Mouse (Mus musculus): ENCODE data around the gene Frmd8. TPM values are rescaled to one million over a fixed set of nuclear protein-coding genes. Genes with fewer than 3 reads are reported as not detected.
"Not testable (repeated sequence)": the region's sequence is repeated elsewhere in the genome, so short reads cannot be mapped to it uniquely, and the experiment has no call there.

The Frmd8 gene
- total RNA-seq, 2 experiments from 2014 or later = 35.5 to 52.6 TPM

DNA sequence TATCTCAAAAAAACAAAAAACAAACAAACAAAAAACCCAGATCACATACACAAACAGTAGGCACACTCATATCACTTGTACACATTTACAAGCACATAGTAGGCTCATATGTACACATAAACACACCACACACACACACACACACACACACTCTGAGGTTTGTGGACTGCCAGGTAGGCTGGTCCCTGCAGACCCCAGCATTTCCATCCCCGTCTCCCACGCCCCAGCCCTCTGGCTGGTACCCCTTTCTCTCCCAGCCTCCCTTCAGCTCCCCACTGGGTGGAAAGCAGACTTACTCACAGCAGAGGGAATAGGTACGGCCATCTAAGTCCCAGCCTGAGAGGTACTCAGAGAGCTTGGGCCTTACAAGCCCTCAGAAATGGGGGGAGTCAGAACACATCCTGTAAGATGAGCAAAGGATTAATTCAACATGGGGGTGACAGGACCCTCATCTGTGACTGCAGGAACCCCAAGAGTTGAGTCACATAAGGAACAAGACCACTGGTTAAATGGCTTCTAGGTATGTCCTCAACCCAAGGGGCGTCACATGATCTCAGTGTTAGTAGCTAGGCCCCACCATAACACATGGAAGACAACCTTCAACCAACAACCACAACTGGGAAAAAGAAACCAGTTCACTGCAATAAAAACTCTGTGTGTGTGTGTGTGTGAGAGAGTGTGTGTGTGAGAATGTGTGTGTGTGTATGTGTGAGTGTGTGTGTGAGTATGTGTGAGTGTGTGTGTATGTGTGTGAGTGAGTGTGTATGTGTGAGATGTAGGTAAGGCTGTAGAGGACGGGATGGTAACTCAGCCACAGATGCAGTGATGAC is 49.0 kb downstream of the Frmd8 start:
- no peak for DNase-seq

DNA sequence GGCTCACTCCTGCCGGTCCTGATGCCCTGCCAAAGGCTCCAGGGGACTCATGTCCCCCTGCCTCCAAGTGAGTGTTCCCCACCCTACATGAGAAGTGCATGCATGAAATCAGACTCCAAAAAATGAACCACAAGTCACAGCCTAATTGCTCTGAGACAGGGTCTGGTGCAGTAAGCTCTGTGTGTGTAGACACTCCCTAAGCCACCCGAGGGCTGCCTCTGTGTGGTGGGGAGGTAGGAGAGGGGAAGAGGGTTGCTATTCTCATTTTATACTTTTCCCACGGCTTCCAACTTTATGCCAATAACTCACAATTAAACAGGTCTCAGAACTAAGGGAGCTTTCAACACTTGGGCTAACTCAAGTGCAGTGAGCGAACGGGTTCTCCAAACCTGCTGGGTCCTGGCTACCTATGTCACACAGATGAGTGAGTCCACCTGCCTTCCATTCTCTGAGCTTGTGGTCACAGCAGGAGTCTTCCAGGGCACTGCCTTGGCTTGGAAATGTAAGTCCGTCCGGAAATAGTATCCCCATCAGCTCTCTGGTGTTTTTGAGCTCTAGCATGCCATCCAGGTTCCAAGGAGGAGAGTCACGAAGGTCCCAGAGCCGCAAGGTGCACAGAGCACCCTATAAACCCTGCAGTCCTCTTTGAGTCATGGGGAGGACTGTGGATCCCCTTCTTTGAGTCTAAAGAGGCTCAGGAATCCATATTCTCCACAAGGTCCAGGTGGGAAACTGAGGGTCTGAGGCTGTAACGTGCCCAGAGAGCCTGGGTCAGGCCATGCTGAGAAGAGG is 50.1 kb downstream of the Frmd8 start:
- no peak for DNase-seq

DNA sequence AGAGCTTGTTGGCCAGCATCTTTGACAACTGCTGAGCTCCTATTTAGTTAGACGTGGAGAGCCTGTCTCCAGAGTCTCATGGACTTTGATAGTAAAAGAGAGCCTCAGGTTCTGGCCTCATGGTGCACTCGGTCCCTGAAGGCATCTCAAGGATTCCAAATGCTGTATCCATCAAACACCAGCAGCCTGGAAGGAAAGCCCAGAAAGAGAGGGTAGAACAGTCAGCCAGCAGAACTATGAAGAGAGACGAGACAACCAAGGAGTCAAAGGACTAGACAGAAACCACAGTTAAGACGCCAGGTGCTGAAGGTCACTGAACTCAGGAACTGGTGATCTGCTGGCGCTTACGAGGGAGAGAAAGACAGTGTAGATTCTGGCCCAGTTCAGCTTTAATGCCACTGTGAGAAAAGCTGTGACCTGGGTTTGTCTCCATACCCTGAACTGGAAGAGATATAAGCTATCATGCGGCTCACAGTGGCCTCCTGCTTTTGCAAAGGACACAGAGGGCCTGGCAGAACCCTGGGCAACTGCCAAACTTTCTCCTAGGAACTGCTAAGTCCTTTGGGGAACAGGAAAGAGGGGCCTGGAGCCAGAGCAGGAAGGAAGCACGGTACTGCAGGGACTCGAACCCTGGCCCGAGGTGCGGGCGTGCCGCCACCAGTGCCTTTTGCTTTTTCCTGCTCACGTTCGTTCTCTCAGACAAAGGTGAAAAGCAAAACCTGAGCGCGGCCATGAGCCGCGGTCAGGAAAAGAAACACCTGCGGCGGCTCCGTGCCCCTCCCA is 50.8 kb downstream of the Frmd8 start:
- DNase-seq = peak; percentile 54 to 67

DNA sequence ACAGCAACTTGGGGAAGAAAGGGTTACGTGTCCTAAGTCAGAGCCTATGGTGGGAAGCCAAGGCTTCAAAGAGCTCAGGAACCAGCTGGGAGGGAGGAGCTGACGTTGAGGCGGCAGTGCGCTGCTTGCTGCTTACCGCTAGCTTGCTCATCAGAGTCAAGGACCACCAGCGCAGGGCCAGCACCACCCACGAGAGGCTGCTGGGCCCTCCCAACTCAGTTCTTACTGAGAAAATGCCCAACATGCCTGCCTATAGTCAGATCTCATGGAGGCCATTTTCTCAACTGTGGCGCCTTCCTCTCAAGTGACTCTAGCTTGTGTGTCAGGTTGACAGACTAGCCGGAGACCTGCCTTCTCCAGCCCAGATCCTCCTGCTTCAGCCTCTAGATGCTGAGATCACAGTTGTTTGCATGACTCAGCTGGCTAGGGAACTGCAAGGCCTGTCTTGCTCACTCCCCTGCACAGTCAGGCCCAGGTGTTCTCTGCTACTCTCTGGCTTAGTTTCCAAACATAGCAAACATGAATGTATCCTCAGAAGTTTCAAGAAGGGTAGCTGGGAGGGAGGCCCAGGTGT is 51.7 kb downstream of the Frmd8 start:
- peak; percentile 67 to 70 for DNase-seq

DNA sequence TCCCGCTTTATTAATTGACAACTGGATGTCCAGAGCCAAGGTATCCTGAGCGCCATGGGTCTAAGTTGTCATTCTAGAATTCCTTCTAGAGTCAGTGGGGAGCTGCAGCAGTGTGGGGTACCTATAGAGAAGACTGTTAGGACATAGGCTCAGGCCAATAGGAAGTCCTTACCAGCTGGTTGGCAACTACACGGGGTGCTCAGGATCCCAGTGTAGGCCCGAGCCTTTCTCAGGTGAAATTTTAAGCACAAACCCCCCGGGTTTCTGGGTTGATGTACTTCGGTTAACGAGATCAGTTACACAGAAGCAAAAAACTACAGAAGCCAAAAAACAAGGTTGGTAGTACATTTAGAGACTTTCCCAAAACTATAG is 52.3 kb downstream of the Frmd8 start:
- peak in 1 of 2 experiments; percentile 7 for DNase-seq

DNA sequence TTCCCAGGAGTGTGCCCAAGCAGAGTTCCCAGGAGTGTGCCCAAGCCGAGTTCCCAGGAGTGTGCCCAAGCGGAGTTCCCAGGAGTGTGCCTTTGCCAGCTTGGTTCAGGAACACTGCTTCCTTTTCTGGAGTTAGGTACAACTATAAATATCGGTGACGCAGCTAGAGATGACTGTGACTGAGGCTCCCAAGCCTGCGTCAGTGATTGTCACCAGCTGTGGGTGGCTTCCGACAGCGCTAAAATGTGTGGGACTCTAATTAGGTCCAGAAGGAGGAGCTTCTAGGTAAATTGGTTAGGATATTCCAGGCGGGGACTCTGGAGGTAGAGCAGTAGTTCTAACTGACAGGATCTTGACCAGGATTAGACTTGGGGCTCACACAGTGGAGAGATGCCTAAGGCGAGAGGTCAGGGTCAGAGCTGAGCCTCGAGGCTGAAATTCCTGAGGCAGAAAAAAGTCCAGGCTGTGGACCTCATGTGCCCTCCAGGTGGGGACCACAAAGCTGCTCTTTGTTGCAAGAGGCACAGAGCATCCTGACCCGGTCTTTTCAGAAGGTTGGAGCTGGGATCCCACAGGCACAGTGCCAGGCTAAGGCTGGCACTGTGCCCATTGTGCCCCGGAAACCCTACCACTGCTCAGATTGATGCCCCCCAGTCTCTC is 52.8 kb downstream of the Frmd8 start:
- DNase-seq = peak; percentile 45 to 50

DNA sequence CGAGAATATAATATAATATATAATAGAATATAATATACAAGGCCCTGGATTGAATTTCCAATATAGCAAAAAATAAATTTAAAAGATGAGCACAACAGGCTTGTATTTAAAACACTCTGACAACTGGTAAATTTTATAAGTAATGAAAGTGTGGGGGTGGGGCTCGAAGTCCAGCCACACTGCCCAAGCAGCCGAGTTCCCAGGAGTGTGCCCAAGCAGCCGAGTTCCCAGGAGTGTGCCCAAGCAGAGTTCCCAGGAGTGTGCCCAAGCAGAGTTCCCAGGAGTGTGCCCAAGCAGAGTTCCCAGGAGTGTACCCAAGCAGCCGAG is 53.3 kb downstream of the Frmd8 start:
- peak in 1 of 2 experiments; percentile 42 for DNase-seq

DNA sequence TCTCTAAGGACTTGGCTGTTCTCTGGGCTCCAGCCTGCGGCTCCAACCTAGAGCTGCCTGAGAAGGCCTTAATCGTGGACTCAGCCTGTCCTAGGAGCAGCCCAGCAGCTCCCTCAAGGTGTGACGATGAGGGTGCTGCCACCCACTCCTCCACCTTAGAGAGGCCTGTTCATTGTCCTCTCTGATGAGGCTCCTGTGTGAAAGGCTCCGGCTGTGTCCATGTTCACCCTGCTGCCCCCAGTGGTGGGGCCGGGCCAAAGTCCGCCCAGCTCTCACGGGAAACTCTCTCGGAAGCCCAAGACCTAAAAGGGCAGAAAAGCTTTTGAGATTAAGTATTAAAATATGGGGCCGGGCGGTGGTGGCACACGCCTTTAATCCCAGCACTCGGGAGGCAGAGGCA is 55.5 kb downstream of the Frmd8 start:
- peak; percentile 55 to 69 for DNase-seq

DNA sequence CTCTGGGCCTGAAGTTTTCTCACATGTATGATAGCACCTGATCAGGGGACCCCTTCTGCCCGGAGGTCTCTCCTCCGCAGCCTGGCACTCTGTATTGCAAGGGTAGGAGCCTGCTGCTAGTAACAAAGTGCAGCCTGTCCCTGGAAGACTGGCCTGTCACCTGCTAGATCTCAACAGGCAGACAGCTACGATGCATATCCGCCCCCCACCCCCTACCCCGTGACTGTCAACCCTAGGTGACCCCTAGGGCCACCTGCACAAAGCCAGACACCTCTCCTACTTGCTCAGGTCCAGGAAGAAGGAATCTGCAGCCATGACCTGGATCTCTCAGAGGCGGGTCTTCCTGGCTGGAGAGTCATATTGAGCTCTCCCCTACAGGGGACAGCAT is 56.5 kb downstream of the Frmd8 start:
- DNase-seq = peak in 1 of 2 experiments; percentile 5

DNA sequence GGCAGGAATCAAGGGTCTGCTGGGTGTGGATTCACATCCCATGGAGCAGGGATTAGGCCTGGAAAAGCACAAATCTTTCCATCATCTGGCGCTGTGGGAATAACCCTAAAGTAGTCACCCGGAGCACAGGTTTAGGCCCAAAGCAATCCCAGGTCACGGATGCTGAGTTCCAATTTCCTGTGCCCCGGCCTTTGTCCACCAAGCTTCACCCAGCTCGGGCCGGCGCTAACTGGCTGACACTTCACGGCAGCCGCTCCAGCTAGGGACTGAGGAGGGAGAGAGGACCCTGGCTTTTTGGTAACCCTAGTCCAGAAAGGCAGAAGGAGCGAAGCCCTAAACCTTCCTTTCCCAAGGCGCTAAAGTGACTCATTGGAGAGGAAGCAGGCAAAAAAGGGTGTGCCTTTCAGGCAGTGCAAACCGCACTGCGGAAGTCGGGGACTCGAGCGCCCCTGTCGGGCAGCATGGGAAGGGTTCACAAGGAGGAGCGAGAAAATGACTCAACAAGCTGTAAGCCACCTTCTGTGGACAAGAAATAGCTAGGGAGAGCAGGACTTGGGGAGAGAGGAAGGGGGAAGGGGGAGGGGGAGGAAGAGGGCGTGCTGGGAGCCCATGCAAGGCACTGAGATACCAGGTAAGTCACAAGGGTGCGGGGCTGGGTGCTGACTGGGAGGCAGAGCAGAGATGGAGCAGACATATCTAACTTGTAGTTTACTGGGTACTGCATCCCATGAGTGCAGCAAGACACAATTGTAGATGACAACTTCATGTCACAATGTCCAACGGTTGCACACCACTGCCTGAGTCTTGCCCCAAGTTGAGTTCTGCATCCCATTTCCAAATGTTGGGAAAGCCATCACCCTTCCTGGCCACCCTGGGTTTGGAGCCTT is 57.1 kb downstream of the Frmd8 start:
- DNase-seq = peak; percentile 91 to 92

DNA sequence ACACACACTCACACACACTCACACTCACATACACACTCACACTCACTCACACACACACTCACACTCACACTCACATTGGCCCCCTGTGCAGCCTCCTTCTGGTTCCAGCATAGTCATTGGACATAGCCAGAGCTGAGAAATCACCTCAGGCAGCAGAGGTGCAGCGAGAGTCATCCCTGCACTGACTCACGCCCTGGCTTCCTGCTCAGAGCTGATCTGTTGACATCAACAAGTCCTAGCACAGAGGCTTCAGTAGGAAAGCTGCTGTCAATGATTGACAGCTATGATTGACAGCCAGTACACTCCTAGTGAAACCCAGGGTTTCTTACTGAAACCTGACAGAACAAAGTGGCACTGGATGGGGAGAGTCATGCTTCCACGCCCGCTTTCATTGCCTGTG is 59.1 kb downstream of the Frmd8 start:
- DNase-seq = peak; percentile 56 to 61

DNA sequence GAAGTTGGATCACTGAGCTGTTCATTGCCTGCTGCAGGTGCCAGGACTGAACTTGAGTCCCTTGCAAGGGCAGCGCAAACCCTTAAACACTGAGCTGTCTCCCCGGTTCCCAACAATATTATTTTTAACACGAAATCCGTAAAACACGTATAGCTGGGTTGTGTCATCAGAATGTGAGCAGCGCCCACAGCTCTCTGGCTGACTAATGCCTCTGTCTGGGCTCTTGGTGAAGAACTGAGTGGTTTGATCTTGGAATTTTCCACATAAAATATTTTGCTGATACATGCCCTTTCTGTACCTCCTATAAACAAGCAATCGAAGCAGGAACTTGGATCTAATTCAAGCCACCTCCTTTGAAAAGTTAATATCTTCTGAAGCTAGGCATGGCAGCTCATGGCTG is 60.1 kb downstream of the Frmd8 start:
- DNase-seq = peak; percentile 19 to 37

DNA sequence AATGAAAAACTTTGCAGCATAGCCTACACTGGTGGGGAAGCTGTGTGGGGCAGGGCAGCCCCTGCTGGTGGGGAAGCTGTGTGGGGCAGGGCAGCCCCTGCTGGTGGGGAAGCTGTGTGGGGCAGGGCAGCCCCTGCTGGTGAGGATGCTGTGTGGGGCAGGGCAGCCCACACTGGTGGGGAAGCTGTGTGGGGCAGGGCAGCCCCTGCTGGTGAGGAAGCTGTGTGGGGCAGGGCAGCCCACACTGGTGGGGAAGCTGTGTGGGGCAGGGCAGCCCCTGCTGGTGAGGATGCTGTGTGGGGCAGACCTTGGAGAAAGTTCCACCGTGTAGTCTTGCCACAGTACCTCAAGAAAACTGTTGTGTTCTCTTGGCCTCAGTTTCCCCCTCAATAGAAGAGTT is 61.0 kb downstream of the Frmd8 start:
- not testable (repeated sequence) for DNase-seq

DNA sequence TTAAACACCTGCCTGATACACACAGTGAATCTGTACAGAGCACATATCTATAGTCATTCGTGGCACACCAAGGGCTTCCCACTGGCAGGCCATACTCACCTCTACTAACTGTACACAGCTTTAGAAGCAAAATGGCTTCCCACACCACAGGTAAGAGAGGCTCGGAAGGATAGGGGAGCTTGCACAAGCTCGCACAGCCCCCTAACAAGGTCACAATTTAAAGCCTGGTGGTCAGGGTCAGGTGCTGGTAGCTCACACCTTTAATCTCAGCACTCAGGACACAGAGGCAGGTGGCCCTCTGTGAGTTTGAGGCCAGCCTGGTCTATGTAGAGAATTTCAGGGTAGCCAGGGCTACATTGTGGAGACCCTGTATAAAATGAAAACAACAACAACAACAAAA is 61.5 kb downstream of the Frmd8 start:
- DNase-seq = no peak

DNA sequence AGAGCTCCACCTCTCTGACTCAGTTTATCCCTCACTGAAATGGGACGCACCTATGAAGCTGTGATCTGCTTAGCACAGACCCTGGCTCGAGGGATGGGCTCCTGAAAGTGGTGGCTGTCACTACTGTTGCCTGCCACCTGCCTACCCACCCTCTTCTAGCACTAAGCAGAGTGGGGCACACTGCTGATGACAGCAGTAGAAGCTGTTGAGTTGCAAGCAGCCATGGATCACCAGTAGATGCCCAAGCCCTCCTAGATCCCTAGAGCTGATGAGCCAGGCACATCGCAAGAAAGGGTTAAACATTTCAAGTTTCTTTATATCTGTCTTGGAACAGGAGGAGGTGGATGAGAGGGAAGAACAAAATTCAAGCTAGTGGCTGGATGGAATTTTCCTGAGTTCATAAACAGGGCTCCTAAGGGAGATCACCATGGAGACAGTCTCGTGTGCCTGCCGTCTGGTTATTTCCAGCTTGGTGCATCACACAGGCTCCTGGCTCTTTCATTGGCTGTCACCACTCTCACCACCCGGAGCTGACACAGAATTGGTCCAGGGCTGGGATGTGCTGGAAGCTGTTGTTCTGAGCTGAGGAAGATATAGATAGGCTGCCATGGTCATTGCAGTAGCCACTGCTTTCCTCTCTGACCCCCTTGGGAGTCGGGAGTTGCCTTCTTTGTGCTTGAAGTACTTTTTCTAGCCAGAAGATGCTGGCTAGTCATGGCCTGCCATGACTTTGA is 63.1 kb downstream of the Frmd8 start:
- peak; percentile 88 to 89 for DNase-seq

DNA sequence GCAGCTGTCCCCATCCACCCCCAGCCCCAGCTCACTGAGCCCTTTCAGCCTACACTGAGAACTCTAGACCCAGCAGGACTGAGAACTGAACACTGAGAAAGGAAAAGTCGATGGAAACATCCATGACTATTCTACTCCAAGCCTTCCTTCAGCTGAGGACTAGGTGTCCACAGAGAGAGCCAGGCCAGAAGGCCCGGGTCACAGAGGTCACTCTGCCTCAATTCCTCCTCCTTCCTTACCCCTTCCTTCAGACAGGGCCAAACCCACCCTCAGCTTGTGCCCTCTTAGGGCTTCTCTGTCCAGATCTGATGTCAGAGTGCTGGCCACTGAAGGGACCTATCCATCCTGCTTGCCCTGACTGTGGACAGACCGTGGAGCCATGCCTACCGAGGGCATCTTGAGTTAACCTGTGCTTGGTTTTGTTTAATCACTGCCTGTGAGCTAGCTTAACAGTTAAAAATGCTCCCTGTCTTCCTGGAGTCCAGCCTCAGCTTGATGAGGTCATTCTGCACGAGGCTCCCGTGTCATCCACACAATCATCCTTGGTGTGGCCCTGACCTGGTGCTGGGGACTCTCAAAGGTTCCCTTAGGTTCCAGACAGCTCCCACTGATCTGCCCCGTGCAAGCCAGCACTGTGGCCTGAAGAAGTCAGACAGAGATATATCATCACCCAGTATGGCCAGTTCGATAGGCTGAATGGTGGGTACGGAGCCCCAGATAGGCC is 64.1 kb downstream of the Frmd8 start:
- DNase-seq = peak; percentile 79 to 87

DNA sequence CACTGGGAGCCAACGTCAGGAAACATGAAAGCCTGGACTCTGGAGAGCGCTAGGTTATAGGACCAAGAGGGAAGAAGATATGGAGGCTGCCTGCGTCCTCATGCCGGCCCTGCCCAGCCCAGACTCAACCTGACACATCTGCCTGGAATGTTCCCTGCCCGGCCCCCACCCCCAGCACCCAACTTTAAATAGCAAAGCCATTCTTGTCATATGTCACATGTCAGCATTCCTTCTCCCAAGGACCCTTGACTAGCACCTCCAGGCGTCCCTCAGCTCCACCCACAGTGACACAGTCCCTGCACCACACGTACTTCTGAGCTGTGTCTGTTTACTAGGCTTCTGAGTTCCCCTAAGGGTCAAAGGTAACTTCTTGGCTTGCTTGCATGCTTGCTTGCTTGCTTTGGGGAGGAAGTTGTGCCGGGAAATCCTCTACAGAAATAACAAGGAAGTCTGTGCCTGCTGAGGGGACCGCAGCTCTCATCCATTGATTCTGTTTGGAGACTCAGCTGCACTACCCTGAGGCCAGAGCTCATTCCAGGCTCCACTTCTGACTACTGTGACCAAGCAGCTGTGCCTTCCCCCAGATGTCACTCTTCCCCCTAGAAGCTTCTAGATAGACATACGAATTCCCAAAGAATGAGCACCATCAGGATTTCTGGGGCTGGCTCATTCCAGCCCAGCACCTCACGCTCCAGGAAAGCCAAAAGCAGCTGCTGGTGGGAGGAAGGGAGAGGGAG is 64.8 kb downstream of the Frmd8 start:
- peak; percentile 69 to 75 for DNase-seq

DNA sequence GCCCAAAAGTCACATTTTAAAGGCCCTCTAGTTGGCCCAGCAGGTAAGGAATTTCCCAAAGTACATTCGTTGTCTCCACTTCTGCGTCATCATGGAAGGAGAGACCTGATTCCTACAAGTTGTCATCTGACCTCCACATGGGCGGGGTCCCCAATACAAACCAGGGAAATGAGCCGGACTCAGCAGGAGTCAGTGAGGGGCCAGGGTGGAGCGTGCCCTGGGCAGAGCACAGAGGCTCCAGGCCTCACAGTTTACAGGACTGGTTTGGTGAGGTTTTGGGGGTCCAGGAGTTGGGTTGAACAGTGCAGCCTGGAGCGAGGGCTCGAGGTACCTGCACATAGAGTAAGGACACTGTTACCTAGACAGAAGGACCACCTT is 65.4 kb downstream of the Frmd8 start:
- DNase-seq = peak in 1 of 2 experiments; percentile 8
